Mouse (Mus musculus): ENCODE measurements around the gene Trip12. TPM values are rescaled to one million over a fixed set of nuclear protein-coding genes. Genes with fewer than 3 reads are reported as not detected.

The Trip12 gene
- total and polyA plus RNA-seq, 2 experiments from 2014 or later, result 28.4 to 92.8 TPM

DNA sequence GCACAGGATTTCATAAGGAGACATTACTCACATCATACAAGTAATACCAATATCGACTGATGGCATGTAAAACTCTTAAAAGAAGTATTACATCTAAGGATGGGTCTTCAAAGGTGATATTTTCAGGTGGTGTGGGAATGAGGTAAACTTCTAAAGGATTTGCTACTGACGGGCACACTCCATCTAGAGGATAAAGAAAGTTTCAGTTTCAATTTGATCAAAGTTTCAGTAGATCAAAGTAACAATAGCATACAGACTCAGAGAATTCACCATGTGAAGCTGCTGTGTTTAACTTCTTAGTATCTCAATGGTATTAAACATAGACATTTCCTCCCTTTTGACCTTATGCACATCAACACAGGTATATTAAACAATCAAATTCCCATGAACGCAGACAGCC lies 98.2 kb downstream of the Trip12 start:
- 94% methylated on average over 3 of the region's 3 CpGs for WGBS
- no peak for TF ChIP-seq CTCF (IDR thresholded peaks at IDR 0.05; ENCODE audit: low read depth)
- Histone ChIP-seq H3K9ac (replicated peaks; ENCODE audit: low read length) (no peak overlapping the region), H3K4me2 (ENCODE audit: low read depth, low read length) (no peak overlapping the region), H3K9me3 (ENCODE audit: low read length) (no peaks in the 10 kb centered on the region), H3K27ac (no peak overlapping the region), H3K36me3 (ENCODE audit: insufficient read depth, low read length) (peaks cover 38% of the 10 kb centered on the region), H3K27me3 (ENCODE audit: insufficient read depth, low read length) (no peaks in the 10 kb centered on the region), H3K4me1 (ENCODE audit: insufficient read depth, low read length) (no peaks in the 10 kb centered on the region), H3K4me3 (ENCODE audit: low read length) (no peak overlapping the region)
- DNase-seq (ENCODE audit: low spot score) (no peak), ATAC-seq (no peak)

DNA sequence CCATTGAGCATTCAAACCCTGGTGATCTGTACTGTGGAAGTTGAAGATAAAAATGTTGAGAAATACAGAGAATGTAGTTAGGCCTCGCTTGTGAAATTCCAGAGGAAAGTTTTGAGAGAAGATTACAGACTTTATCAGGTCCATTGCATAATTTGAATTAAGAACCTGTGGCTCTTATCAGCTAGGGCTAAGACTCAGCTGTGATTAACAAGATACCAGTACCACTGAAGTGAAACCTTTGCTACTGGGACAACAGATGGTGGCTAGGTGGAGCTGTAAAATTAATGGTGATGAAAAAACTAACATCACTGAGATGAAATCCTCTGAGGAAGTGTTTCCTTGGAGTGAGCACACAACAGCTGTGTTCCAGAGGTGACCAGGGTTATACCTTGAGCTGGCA lies 100.2 kb downstream of the Trip12 start:
- no peak overlapping the region for H3K9ac ChIP-seq (replicated peaks; ENCODE audit: low read length)
- no peak for TF ChIP-seq CTCF (IDR thresholded peaks at IDR 0.05; ENCODE audit: low read depth)
- no peaks in the 10 kb centered on the region for H3K9me3 ChIP-seq (ENCODE audit: low read length)
- H3K4me2 ChIP-seq (ENCODE audit: low read depth, low read length), result no peak overlapping the region
- no peak overlapping the region for H3K27ac ChIP-seq
- no peak for ATAC-seq
- no peaks in the 10 kb centered on the region for H3K27me3 ChIP-seq (ENCODE audit: insufficient read depth, low read length)
- no peaks in the 10 kb centered on the region for H3K4me1 ChIP-seq (ENCODE audit: insufficient read depth, low read length)
- DNase-seq (ENCODE audit: low spot score), result no peak
- WGBS, result 88% methylated on average over 1 of the region's 1 CpGs
- peaks cover 42% of the 10 kb centered on the region for H3K36me3 ChIP-seq (ENCODE audit: insufficient read depth, low read length)
- no peak overlapping the region for H3K4me3 ChIP-seq (ENCODE audit: low read length)

DNA sequence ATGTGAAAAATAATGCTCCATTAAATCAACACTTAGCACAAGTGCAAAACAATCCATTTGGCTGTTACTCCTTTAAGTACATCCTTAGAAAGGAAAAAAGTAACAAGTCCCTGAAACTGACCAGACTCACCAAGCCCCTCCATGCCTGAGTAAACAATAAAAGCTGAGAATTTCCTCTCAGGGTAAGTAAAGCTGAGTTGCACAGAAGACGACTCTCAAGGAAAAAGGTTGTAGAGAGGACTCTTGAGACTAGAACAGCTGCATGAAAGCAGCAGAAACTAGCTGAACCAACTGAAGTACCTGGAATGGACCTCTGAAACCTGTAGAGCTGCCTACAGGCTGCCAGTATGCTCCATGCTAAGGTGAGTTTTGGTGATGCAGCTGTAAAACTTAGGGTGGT lies 103.2 kb downstream of the Trip12 start:
- ATAC-seq (no peak), DNase-seq (ENCODE audit: low spot score) (no peak)
- Histone ChIP-seq H3K9me3 (ENCODE audit: low read length) (no peaks in the 10 kb centered on the region), H3K36me3 (ENCODE audit: insufficient read depth, low read length) (peaks cover 32% of the 10 kb centered on the region), H3K27me3 (ENCODE audit: insufficient read depth, low read length) (no peaks in the 10 kb centered on the region), H3K4me1 (ENCODE audit: insufficient read depth, low read length) (no peaks in the 10 kb centered on the region), H3K9ac (replicated peaks; ENCODE audit: low read length) (no peak overlapping the region), H3K27ac (no peak overlapping the region), H3K4me2 (ENCODE audit: low read depth, low read length) (no peak overlapping the region), H3K4me3 (ENCODE audit: low read length) (no peak overlapping the region)
- no peak for TF ChIP-seq CTCF (IDR thresholded peaks at IDR 0.05; ENCODE audit: low read depth)
- 44% methylated on average over 1 of the region's 1 CpGs for WGBS

DNA sequence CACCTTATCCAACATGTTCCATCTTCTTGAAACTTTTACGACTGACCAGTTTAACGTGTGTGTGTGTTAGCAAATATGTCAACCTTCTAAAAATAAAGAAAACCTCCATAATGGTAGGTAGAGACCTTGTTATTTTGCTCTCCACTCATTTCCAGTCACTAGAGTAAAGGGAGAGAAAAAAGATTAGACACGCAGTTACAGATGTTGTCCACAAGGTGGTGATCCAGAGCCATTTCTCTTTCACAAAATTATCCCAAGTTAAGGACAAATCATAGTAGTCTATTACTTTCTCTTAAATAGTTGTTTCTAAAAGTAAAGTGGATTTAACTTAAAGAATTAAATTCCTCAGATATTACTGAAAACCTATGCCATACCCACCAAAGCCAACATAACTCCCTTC lies 106.5 kb downstream of the Trip12 start:
- 64% methylated on average over 3 of the region's 3 CpGs for WGBS
- Histone ChIP-seq H3K4me3 (ENCODE audit: low read length) (no peak overlapping the region), H3K9ac (replicated peaks; ENCODE audit: low read length) (no peak overlapping the region), H3K9me3 (ENCODE audit: low read length) (no peaks in the 10 kb centered on the region), H3K4me1 (ENCODE audit: insufficient read depth, low read length) (no peaks in the 10 kb centered on the region), H3K27ac (no peak overlapping the region), H3K4me2 (ENCODE audit: low read depth, low read length) (no peak overlapping the region), H3K36me3 (ENCODE audit: insufficient read depth, low read length) (peaks cover 17% of the 10 kb centered on the region; the same call in 1 of the 2 replicates), H3K27me3 (ENCODE audit: insufficient read depth, low read length) (no peaks in the 10 kb centered on the region)
- peak; percentile 80 for TF ChIP-seq CTCF (IDR thresholded peaks at IDR 0.05; ENCODE audit: low read depth)
- no peak for ATAC-seq
- peak; percentile 49 for DNase-seq (ENCODE audit: low spot score)

- Histone ChIP-seq H3K27me3 (ENCODE audit: insufficient read depth, low read length) (no peaks in the 10 kb centered on the region), H3K4me2 (ENCODE audit: low read depth, low read length) (no peak overlapping the region), H3K36me3 (ENCODE audit: insufficient read depth, low read length) (peaks cover 9% of the 10 kb centered on the region; the same call in 1 of the 2 replicates), H3K4me1 (ENCODE audit: insufficient read depth, low read length) (no peaks in the 10 kb centered on the region), H3K27ac (no peak overlapping the region), H3K4me3 (ENCODE audit: low read length) (no peak overlapping the region), H3K9ac (replicated peaks; ENCODE audit: low read length) (no peak overlapping the region), H3K9me3 (ENCODE audit: low read length) (no peaks in the 10 kb centered on the region)
- no peak for TF ChIP-seq CTCF (IDR thresholded peaks at IDR 0.05; ENCODE audit: low read depth)
- WGBS, result 60% methylated on average over 1 of the region's 1 CpGs
- no peak for ATAC-seq
- DNase-seq (ENCODE audit: low spot score), result no peak
Measured at GRCm38 (mm10) chr1:84731763-84732162, 108.6 kb downstream of the Trip12 start.

DNA sequence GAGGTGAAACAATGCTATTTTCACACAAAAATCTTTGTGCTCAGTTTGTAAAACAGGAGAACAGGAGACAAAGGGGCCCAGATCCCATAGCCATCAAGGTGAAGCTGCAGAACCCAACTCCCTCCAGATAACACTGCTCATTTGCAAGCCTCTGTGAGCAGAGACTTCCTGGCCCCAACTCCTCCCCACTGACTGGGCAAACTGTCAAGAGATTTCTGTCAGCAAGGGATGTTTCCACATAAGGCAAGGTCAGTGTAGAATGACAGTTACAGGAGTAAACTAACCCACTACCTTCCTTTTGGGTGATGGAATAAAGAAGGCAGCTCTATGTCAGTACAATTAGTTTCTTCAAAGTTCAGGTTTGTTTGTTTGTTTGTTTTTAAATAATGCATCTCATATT lies 117.5 kb downstream of the Trip12 start:
- Histone ChIP-seq H3K36me3 (ENCODE audit: insufficient read depth, low read length) (peaks cover 24% of the 10 kb centered on the region), H3K4me1 (ENCODE audit: insufficient read depth, low read length) (no peaks in the 10 kb centered on the region), H3K9me3 (ENCODE audit: low read length) (no peaks in the 10 kb centered on the region), H3K4me2 (ENCODE audit: low read depth, low read length) (no peak overlapping the region), H3K4me3 (ENCODE audit: low read length) (no peak overlapping the region), H3K27ac (no peak overlapping the region), H3K9ac (replicated peaks; ENCODE audit: low read length) (no peak overlapping the region), H3K27me3 (ENCODE audit: insufficient read depth, low read length) (no peaks in the 10 kb centered on the region)
- DNase-seq (ENCODE audit: low spot score), result no peak
- no peak; the same call in 1 of the 2 replicates for ATAC-seq
- no peak for TF ChIP-seq CTCF (IDR thresholded peaks at IDR 0.05; ENCODE audit: low read depth)

DNA sequence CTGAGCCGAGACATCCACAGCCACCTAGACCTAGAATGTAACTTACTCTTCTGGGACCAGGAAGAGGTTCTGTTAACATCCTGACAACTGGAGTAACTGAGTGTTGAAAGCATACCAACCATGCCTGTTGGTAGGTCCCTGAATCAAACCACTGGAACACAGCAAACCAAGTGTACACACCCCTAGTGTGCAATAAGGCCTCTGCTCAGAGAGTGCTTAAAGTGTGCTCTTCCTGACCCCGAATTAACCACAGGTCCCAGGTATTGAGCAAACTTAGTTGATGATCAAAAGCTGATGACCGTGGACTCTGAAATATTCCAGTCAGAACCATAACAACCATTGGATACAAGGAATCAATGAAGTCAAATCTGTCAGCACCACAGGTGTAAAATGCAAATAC lies 117.9 kb downstream of the Trip12 start:
- no peak overlapping the region for H3K9ac ChIP-seq (replicated peaks; ENCODE audit: low read length)
- no peak overlapping the region for H3K4me3 ChIP-seq (ENCODE audit: low read length)
- no peak overlapping the region for H3K4me2 ChIP-seq (ENCODE audit: low read depth, low read length)
- H3K36me3 ChIP-seq (ENCODE audit: insufficient read depth, low read length), result peaks cover 24% of the 10 kb centered on the region
- H3K4me1 ChIP-seq (ENCODE audit: insufficient read depth, low read length), result no peaks in the 10 kb centered on the region
- no peak for TF ChIP-seq CTCF (IDR thresholded peaks at IDR 0.05; ENCODE audit: low read depth)
- DNase-seq (ENCODE audit: low spot score) (no peak), ATAC-seq (no peak)
- no peaks in the 10 kb centered on the region for H3K9me3 ChIP-seq (ENCODE audit: low read length)
- no peaks in the 10 kb centered on the region for H3K27me3 ChIP-seq (ENCODE audit: insufficient read depth, low read length)
- no peak overlapping the region for H3K27ac ChIP-seq
- 94% methylated on average over 3 of the region's 3 CpGs for WGBS

Measured in hindbrain, postnatal 0 days (tissue).